Mouse (Mus musculus): Measurements from ENCODE around the gene Reep3. TPM values are rescaled to one million over a fixed set of nuclear protein-coding genes. Genes with fewer than 3 reads are reported as not detected.

The Reep3 gene
- polyA plus RNA-seq, 1 experiment from 2014 or later, result 77.4 TPM

GRCm38 (mm10) chr10:67023092-67023491 is 73.7 kb downstream of the Reep3 start:
- peaks cover 9% of the 10 kb centered on the region; the same call in 1 of the 2 replicates for H3K4me1 ChIP-seq (replicated peaks; ENCODE audit: control insufficient read depth, insufficient read depth, low read length)
- no peak overlapping the region for H3K4me2 ChIP-seq (replicated peaks; ENCODE audit: low read depth)
- no peaks in the 10 kb centered on the region for H3K27me3 ChIP-seq (replicated peaks; ENCODE audit: control insufficient read depth, insufficient read depth, low read length)
- H3K9me3 ChIP-seq (ENCODE audit: control insufficient read depth), result no peaks in the 10 kb centered on the region
- no peak overlapping the region for H3K4me3 ChIP-seq (ENCODE audit: low read depth, low read length)
- H3K36me3 ChIP-seq (ENCODE audit: control insufficient read depth, insufficient read depth), result peaks cover 14% of the 10 kb centered on the region; the same call in 1 of the 2 replicates
- WGBS, result 85% methylated on average over 9 of the region's 9 CpGs
- H3K9ac ChIP-seq (ENCODE audit: low read depth, low read length), result no peak overlapping the region
- no peak for ATAC-seq
- H3K27ac ChIP-seq (ENCODE audit: low read depth, low read length), result no peak overlapping the region
- no peak for TF ChIP-seq CTCF (IDR thresholded peaks at IDR 0.05; ENCODE audit: low read depth)

DNA sequence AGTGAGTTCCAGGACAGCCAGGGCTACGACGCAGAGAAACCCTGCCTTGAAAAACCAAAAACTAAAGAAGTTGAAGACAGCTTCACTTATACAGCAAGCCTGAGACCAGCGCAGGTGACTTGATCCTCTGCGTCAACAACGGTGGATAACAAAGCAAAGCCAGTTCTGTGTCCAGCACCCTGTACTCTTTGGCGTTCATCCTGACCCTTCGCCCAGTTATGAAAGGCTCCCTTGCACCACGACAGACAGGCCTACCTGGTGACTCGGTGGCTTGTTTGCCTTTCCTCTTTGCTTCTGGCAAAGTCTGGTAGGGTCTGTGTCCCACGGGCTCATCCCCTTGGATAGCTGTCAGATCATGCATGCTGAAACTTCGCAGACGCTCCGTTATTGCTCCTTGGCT is 75.3 kb downstream of the Reep3 start:
- H3K4me1 ChIP-seq (replicated peaks; ENCODE audit: control insufficient read depth, insufficient read depth, low read length), result peaks cover 11% of the 10 kb centered on the region; the same call in 1 of the 2 replicates
- H3K27me3 ChIP-seq (replicated peaks; ENCODE audit: control insufficient read depth, insufficient read depth, low read length), result no peaks in the 10 kb centered on the region
- no peak for TF ChIP-seq CTCF (IDR thresholded peaks at IDR 0.05; ENCODE audit: low read depth)
- H3K27ac ChIP-seq (ENCODE audit: low read depth, low read length), result no peak overlapping the region
- no peak overlapping the region for H3K4me2 ChIP-seq (replicated peaks; ENCODE audit: low read depth)
- H3K36me3 ChIP-seq (ENCODE audit: control insufficient read depth, insufficient read depth), result peaks cover 17% of the 10 kb centered on the region; the same call in 1 of the 2 replicates
- 78% methylated on average over 13 of the region's 13 CpGs for WGBS
- no peak overlapping the region for H3K4me3 ChIP-seq (ENCODE audit: low read depth, low read length)
- H3K9me3 ChIP-seq (ENCODE audit: control insufficient read depth), result no peaks in the 10 kb centered on the region
- no peak overlapping the region for H3K9ac ChIP-seq (ENCODE audit: low read depth, low read length)
- no peak for ATAC-seq

GRCm38 (mm10) chr10:67018875-67019274 is 77.9 kb downstream of the Reep3 start:
- Histone ChIP-seq H3K36me3 (ENCODE audit: control insufficient read depth, insufficient read depth) (peaks cover 25% of the 10 kb centered on the region), H3K4me1 (replicated peaks; ENCODE audit: control insufficient read depth, insufficient read depth, low read length) (peaks cover 3% of the 10 kb centered on the region; the same call in 1 of the 2 replicates), H3K27me3 (replicated peaks; ENCODE audit: control insufficient read depth, insufficient read depth, low read length) (no peaks in the 10 kb centered on the region), H3K4me3 (ENCODE audit: low read depth, low read length) (no peak overlapping the region), H3K27ac (ENCODE audit: low read depth, low read length) (no peak overlapping the region), H3K4me2 (replicated peaks; ENCODE audit: low read depth) (no peak overlapping the region), H3K9ac (ENCODE audit: low read depth, low read length) (no peak overlapping the region), H3K9me3 (ENCODE audit: control insufficient read depth) (no peaks in the 10 kb centered on the region)
- ATAC-seq, result no peak
- WGBS, result 38% methylated on average over 6 of the region's 6 CpGs
- no peak for TF ChIP-seq CTCF (IDR thresholded peaks at IDR 0.05; ENCODE audit: low read depth)

GRCm38 (mm10) chr10:67017891-67018290 is 78.9 kb downstream of the Reep3 start:
- TF ChIP-seq CTCF (IDR thresholded peaks at IDR 0.05; ENCODE audit: low read depth), result no peak
- peaks cover 3% of the 10 kb centered on the region; the same call in 1 of the 2 replicates for H3K4me1 ChIP-seq (replicated peaks; ENCODE audit: control insufficient read depth, insufficient read depth, low read length)
- H3K9me3 ChIP-seq (ENCODE audit: control insufficient read depth), result no peaks in the 10 kb centered on the region
- peaks cover 34% of the 10 kb centered on the region for H3K36me3 ChIP-seq (ENCODE audit: control insufficient read depth, insufficient read depth)
- H3K9ac ChIP-seq (ENCODE audit: low read depth, low read length), result no peak overlapping the region
- 84% methylated on average over 4 of the region's 4 CpGs for WGBS
- no peak overlapping the region for H3K4me2 ChIP-seq (replicated peaks; ENCODE audit: low read depth)
- H3K27me3 ChIP-seq (replicated peaks; ENCODE audit: control insufficient read depth, insufficient read depth, low read length), result no peaks in the 10 kb centered on the region
- no peak overlapping the region for H3K27ac ChIP-seq (ENCODE audit: low read depth, low read length)
- no peak for ATAC-seq
- H3K4me3 ChIP-seq (ENCODE audit: low read depth, low read length), result no peak overlapping the region

- ATAC-seq, result no peak
- 0 out of 2 replicates have a peak overlapping the region, but pooled peaks have one; percentile 4 for H3K27ac ChIP-seq (ENCODE audit: low read depth, low read length)
- H3K4me2 ChIP-seq (replicated peaks; ENCODE audit: low read depth), result no peak overlapping the region
- H3K9ac ChIP-seq (ENCODE audit: low read depth, low read length), result no peak overlapping the region
- peaks cover 35% of the 10 kb centered on the region for H3K36me3 ChIP-seq (ENCODE audit: control insufficient read depth, insufficient read depth)
- WGBS, result 68% methylated on average over 2 of the region's 2 CpGs
- H3K9me3 ChIP-seq (ENCODE audit: control insufficient read depth), result no peaks in the 10 kb centered on the region
- peaks cover 3% of the 10 kb centered on the region; the same call in 1 of the 2 replicates for H3K4me1 ChIP-seq (replicated peaks; ENCODE audit: control insufficient read depth, insufficient read depth, low read length)
- H3K27me3 ChIP-seq (replicated peaks; ENCODE audit: control insufficient read depth, insufficient read depth, low read length), result no peaks in the 10 kb centered on the region
- no peak for TF ChIP-seq CTCF (IDR thresholded peaks at IDR 0.05; ENCODE audit: low read depth)
- no peak overlapping the region for H3K4me3 ChIP-seq (ENCODE audit: low read depth, low read length)
Measured at GRCm38 (mm10) chr10:67017315-67017714, 79.4 kb downstream of the Reep3 start.

GRCm38 (mm10) chr10:67016615-67017278 is 80.0 kb downstream of the Reep3 start:
- Histone ChIP-seq H3K36me3 (ENCODE audit: control insufficient read depth, insufficient read depth) (peaks cover 35% of the 10 kb centered on the region), H3K4me3 (ENCODE audit: low read depth, low read length) (no peak overlapping the region), H3K9me3 (ENCODE audit: control insufficient read depth) (no peaks in the 10 kb centered on the region), H3K9ac (ENCODE audit: low read depth, low read length) (no peak overlapping the region), H3K27me3 (replicated peaks; ENCODE audit: control insufficient read depth, insufficient read depth, low read length) (no peaks in the 10 kb centered on the region), H3K27ac (ENCODE audit: low read depth, low read length) (peak overlapping the region; percentile 5; the same call in 1 of the 2 replicates), H3K4me1 (replicated peaks; ENCODE audit: control insufficient read depth, insufficient read depth, low read length) (peaks cover 3% of the 10 kb centered on the region; the same call in 1 of the 2 replicates), H3K4me2 (replicated peaks; ENCODE audit: low read depth) (no peak overlapping the region)
- 59% methylated on average over 4 of the region's 4 CpGs for WGBS
- TF ChIP-seq CTCF (IDR thresholded peaks at IDR 0.05; ENCODE audit: low read depth), result no peak
- peak; percentile 68 for ATAC-seq

Measured in intestine, postnatal 0 days (tissue).